Mouse (Mus musculus) megakaryocyte-erythroid progenitor cell, adult 5 weeks (primary cell): Measurements from ENCODE around the gene Clec12a. TPM values are rescaled to one million over a fixed set of nuclear protein-coding genes. Genes with fewer than 3 reads are reported as not detected.

Experiments
- polyA plus RNA-seq: library from polyadenylated mRNA; stranded (reverse); fragments of >175 nt; gene quantifications from 2 replicates; pipeline ENCODE4 v1.2.3, GENCODE M21; 2012

Gene Clec12a
- 13.7 and 18.2 TPM in 2 replicates for polyA plus RNA-seq

DNA sequence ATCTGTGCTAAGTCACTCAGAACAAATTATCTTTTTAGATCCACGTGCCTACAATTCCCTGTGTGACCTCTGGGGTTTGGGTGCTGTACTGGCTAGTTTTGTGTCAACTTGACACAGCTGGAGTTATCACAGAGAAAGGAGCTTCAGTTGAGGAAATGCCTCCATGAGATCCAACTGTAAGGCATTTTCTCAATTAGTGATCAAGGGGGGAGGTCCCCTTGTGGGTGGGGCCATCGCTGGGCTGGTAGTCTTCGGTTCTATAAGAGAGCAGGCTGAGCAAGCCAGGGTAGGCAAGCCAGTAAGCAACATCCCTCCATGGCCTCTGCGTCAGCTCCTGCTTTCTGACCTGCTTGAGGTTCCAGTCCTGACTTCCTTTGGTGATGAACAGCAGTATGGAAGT is at the start of gene Clec12a:
Gene Clec12a (plus strand): TSS at position 301 of the 400 bp plus-strand sequence.

DNA sequence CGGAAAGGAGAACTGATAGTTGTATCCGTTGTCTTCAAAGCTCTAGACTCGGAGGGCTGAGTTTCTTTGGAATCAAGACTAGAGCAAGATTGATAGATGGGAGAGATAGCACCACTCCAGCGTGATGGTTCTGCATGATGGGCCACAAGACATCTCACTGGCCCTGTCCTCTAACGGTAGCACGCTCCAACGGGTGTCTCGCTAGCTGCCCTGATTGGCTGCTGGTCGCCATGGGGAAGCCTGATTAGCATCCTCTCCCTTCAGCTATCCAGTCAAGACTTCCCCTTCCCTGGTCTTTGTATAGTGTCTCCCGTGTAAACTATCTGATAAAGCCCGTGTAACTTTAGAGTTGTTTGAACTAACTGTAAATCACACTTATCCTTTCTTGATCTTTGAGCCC is 10.9 kb upstream of the Clec12a start, which contains the start of gene 4922502D21Rik:
Gene 4922502D21Rik (minus strand): TSS at position 187 of the 400 bp plus-strand sequence.

DNA sequence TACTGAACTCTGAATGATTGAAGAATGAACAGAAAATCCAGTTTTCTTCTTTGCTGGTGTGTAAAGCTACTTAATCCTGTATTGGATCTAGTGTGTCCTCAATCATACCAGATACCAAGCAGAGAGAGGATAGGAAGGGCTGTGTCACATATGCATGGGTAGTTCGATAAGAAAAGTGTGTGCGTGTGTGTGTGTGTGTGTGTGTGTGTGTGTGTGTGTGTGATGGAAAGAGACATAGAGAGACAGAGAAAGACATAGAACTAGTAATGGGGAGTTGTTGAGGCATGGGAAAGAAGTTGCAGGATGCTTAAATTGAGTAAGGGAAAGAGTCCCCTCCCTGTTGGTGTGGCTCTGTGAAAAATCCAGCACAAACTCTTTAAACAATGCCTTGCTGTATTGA is 43.3 kb downstream of the Clec12a start, which contains the start of gene Clec12b:
Gene Clec12b (minus strand): TSS at position 101 of the 400 bp plus-strand sequence.

DNA sequence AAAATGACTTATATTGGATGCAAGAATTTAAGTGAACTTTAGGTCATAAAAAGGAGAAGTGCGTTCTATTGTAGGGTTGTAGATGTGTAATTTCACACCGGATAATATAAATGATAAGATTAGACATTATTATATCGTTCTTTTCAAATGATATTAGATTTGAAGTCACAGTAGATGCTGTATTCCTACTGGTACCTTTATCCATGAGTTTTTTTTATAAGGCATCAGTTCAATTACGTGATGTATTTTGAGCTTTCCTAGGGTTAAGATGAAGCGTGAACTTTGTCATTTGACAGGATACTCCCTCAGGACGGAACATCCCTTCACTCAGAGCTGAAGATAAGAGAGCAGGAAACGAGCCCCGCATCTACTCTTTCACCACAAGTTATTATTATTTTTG is 54.5 kb downstream of the Clec12a start, which contains the start of gene Clec1b:
Gene Clec1b (plus strand): TSS at position 301 of the 400 bp plus-strand sequence.

DNA sequence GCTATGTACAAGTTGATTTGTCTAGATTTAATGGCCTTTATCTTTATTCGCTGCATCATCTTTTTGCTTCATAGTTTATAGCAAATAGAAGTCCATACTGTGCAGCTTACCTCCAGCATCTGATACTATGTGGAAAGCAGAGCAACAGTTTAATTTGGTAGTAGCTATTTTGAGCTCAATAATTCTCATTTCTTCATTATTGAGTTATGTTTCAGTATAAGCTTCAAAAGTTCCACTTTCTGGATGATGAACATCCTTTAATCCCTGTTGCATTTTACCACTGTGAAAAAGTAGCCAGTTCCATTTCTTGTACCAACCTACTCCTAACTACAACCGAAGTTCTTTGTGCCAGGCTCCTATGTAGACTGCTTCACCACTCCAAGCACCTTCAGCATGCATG is 66.1 kb downstream of the Clec12a start, which contains the start of gene Clec9a:
Gene Clec9a (plus strand): TSS at position 301 of the 400 bp plus-strand sequence.

Other genes with a start within 250 kb of the Clec12a start
- not detected in 2 replicates for gene Clec2e, start 241.8 kb upstream of the Clec12a start, polyA plus RNA-seq
- 1.6 and 1.9 TPM in 2 replicates for gene Clec2d, start 162.1 kb upstream of the Clec12a start, polyA plus RNA-seq
- gene Cd69, start 67.3 kb upstream of the Clec12a start, polyA plus RNA-seq: 6.4 and 6.8 TPM in 2 replicates
- not detected in 2 replicates for gene 4922502D21Rik, start 10.9 kb upstream of the Clec12a start, polyA plus RNA-seq
- not detected in 2 replicates for gene Clec12b, start 43.2 kb downstream of the Clec12a start, polyA plus RNA-seq
- gene Clec1b, start 54.6 kb downstream of the Clec12a start, polyA plus RNA-seq: 0.15 TPM in 1 of 2 replicates, not detected in the other
- 0.21 and 0.29 TPM in 2 replicates for gene Clec9a, start 66.2 kb downstream of the Clec12a start, polyA plus RNA-seq
- gene Clec1a, start 109.3 kb downstream of the Clec12a start, polyA plus RNA-seq: 0.06 TPM in 1 of 2 replicates, not detected in the other
- gene Olr1, start 164.5 kb downstream of the Clec12a start, polyA plus RNA-seq: 0.44 and 0.61 TPM in 2 replicates
- gene Tmem52b, start 169.9 kb downstream of the Clec12a start, polyA plus RNA-seq: not detected in 2 replicates
- gene Gabarapl1, start 190.5 kb downstream of the Clec12a start, polyA plus RNA-seq: 89.6 and 129 TPM in 2 replicates
- gene Klre1, start 235.2 kb downstream of the Clec12a start, polyA plus RNA-seq: 0.05 TPM in 1 of 2 replicates, not detected in the other
- 0.19 and 0.37 TPM in 2 replicates for gene Klrd1, start 249.1 kb downstream of the Clec12a start, polyA plus RNA-seq